Mouse (Mus musculus): Measurements from ENCODE around the gene Ggt7. TPM values are rescaled to one million over a fixed set of nuclear protein-coding genes. Genes with fewer than 3 reads are reported as not detected.
A peak's percentile ranks its signal among the peaks of the same experiment; 100 is the strongest.
"Not testable (repeated sequence)": the region's sequence is repeated elsewhere in the genome, so short reads cannot be mapped to it uniquely, and the experiment has no call there.

Gene Ggt7
- total RNA-seq, 2 experiments from 2014 or later = 114 to 127 TPM

GRCm38 (mm10) chr2:155512479-155512878, 5.6 kb downstream of the Ggt7 start:
- peak; percentile 36 to 42 for DNase-seq (ENCODE audit: low spot score in 2 of 2)

GRCm38 (mm10) chr2:155507721-155508470, 10.1 kb downstream of the Ggt7 start:
- DNase-seq (ENCODE audit: low spot score in 2 of 2) = peak; percentile 44 to 62

GRCm38 (mm10) chr2:155505811-155506210, 12.2 kb downstream of the Ggt7 start:
- no peak for DNase-seq (ENCODE audit: low spot score in 2 of 2)

GRCm38 (mm10) chr2:155504440-155505355, 13.3 kb downstream of the Ggt7 start:
- DNase-seq (ENCODE audit: low spot score in 2 of 2) = peak in 1 of 2 experiments; percentile 26

- peak; percentile 33 to 73 for DNase-seq (ENCODE audit: low spot score in 2 of 2)
Measured at GRCm38 (mm10) chr2:155502596-155502995, 15.4 kb downstream of the Ggt7 start.

- no peak for DNase-seq (ENCODE audit: low spot score in 2 of 2)
Measured at GRCm38 (mm10) chr2:155490998-155491397, 27.0 kb downstream of the Ggt7 start.

- DNase-seq (ENCODE audit: low spot score in 2 of 2) = peak; percentile 60 to 68
Measured at GRCm38 (mm10) chr2:155482021-155482420, 36.0 kb downstream of the Ggt7 start.

GRCm38 (mm10) chr2:155473570-155474088, 44.4 kb downstream of the Ggt7 start, which contains the start of gene Ncoa6:
Gene Ncoa6 (minus strand): TSS chr2:155473894.
- peak; percentile 59 for DNase-seq (ENCODE audit: low spot score in 2 of 2)

GRCm38 (mm10) chr2:155472671-155473569, 45.1 kb downstream of the Ggt7 start:
- DNase-seq (ENCODE audit: low spot score in 2 of 2) = peak; percentile 18 to 34

GRCm38 (mm10) chr2:155466861-155467260, 51.2 kb downstream of the Ggt7 start:
- no peak for DNase-seq (ENCODE audit: low spot score in 2 of 2)

- no peak for DNase-seq (ENCODE audit: low spot score in 2 of 2)
Measured at GRCm38 (mm10) chr2:155453591-155453990, 64.4 kb downstream of the Ggt7 start.

GRCm38 (mm10) chr2:155451256-155451655, 66.8 kb downstream of the Ggt7 start:
- no peak for DNase-seq (ENCODE audit: low spot score in 2 of 2)

GRCm38 (mm10) chr2:155447906-155448305, 70.1 kb downstream of the Ggt7 start:
- DNase-seq (ENCODE audit: low spot score in 2 of 2) = not testable (repeated sequence)

- no peak for DNase-seq (ENCODE audit: low spot score in 2 of 2)
Measured at GRCm38 (mm10) chr2:155443446-155443845, 74.6 kb downstream of the Ggt7 start.

GRCm38 (mm10) chr2:155442916-155443315, 75.1 kb downstream of the Ggt7 start:
- DNase-seq (ENCODE audit: low spot score in 2 of 2) = no peak

Other genes with a start within 250 kb of the Ggt7 start
- gene Map1lc3a, start 241.9 kb downstream of the Ggt7 start, total RNA-seq (2021) = 100 to 1,000 TPM; 320 to 326 TPM
- gene Pigu, start 160.8 kb downstream of the Ggt7 start, total RNA-seq (2021) = 10 to 100 TPM; 27.5 to 31.2 TPM
- 100 to 1,000 TPM; 114 to 126 TPM for gene Trp53inp2, start 137.2 kb downstream of the Ggt7 start, total RNA-seq (2021)
- 10 to 100 TPM; 57.9 to 63.8 TPM for gene Ncoa6, start 44.3 kb downstream of the Ggt7 start, total RNA-seq (2021)
- 10 to 100 TPM; 47.3 to 57.0 TPM for gene Acss2, start 289 bp downstream of the Ggt7 start, total RNA-seq (2021)
- gene Gss, start 74.6 kb upstream of the Ggt7 start, total RNA-seq (2021) = 10 to 100 TPM; 13.1 to 14.0 TPM
- 1 to 10 TPM; 5.0 to 6.7 TPM for gene Myh7b, start 93.0 kb upstream of the Ggt7 start, total RNA-seq (2021)
- 100 to 1,000 TPM; 142 to 144 TPM for gene Trpc4ap, start 174.1 kb upstream of the Ggt7 start, total RNA-seq (2021)
- gene Edem2, start 211.2 kb upstream of the Ggt7 start, total RNA-seq (2021) = 10 to 100 TPM; 18.2 to 19.9 TPM
- gene Gm17581, start 217.6 kb upstream of the Ggt7 start, total RNA-seq (2021) = not detected
- gene Procr, start 232.9 kb upstream of the Ggt7 start, total RNA-seq (2021) = 1 to 10 TPM; 1.6 to 2.0 TPM

Measured in left cerebral cortex, adult 18-20 months (tissue).